Mouse (Mus musculus): ENCODE measurements at regions not wholly inside any gene's neighbourhood (a gene's known extent, or its start where the extent isn't known, plus 50 kb on each side); places are given as distances from the start of the nearest gene placed in this dataset.

- no peak for TF ChIP-seq CTCF (IDR thresholded peaks at IDR 0.05; ENCODE audit: insufficient read depth, low read length)
- no peak for TF ChIP-seq POLR2A (IDR thresholded peaks at IDR 0.05; ENCODE audit: borderline replicate concordance, extremely low read depth, low read depth, low read length)
Observed at GRCm38 (mm10) chr16:5483337-5483736, 227.6 kb upstream of the Eef2kmt start.
